Mouse (Mus musculus): ENCODE data around the gene Stk17b.
A peak's percentile ranks its signal among the peaks of the same experiment; 100 is the strongest.
"Not testable (repeated sequence)": the region's sequence is repeated elsewhere in the genome, so short reads cannot be mapped to it uniquely, and the experiment has no call there.

The Stk17b gene

GRCm38 (mm10) chr1:53782079-53782478 is 2.9 kb downstream of the Stk17b start:
- DNase-seq (ENCODE audit: low spot score), result no peak

- DNase-seq (ENCODE audit: low spot score), result no peak
Measured at GRCm38 (mm10) chr1:53781311-53781710, 3.7 kb downstream of the Stk17b start.

- DNase-seq (ENCODE audit: low spot score), result no peak
Measured at GRCm38 (mm10) chr1:53776176-53776905, 8.7 kb downstream of the Stk17b start.

GRCm38 (mm10) chr1:53775545-53775944 is 9.5 kb downstream of the Stk17b start:
- DNase-seq (ENCODE audit: low spot score), result no peak

GRCm38 (mm10) chr1:53775036-53775435 is 10.0 kb downstream of the Stk17b start:
- no peak for DNase-seq (ENCODE audit: low spot score)

GRCm38 (mm10) chr1:53774571-53774970 is 10.5 kb downstream of the Stk17b start:
- no peak for DNase-seq (ENCODE audit: low spot score)

GRCm38 (mm10) chr1:53773994-53774393 is 11.0 kb downstream of the Stk17b start:
- DNase-seq (ENCODE audit: low spot score), result peak; percentile 47

- DNase-seq (ENCODE audit: low spot score), result no peak
Measured at GRCm38 (mm10) chr1:53772967-53773366, 12.1 kb downstream of the Stk17b start.

- DNase-seq (ENCODE audit: low spot score), result no peak
Measured at GRCm38 (mm10) chr1:53771476-53771875, 13.5 kb downstream of the Stk17b start.

- DNase-seq (ENCODE audit: low spot score), result no peak
Measured at GRCm38 (mm10) chr1:53766112-53766511, 18.9 kb downstream of the Stk17b start.

- no peak for DNase-seq (ENCODE audit: low spot score)
Measured at GRCm38 (mm10) chr1:53757316-53757715, 27.7 kb downstream of the Stk17b start.

- peak; percentile 73 for DNase-seq (ENCODE audit: low spot score)
Measured at GRCm38 (mm10) chr1:53753501-53753900, 31.5 kb downstream of the Stk17b start.

- DNase-seq (ENCODE audit: low spot score), result no peak
Measured at GRCm38 (mm10) chr1:53751144-53751543, 33.9 kb downstream of the Stk17b start.

- not testable (repeated sequence) for DNase-seq (ENCODE audit: low spot score)
Measured at GRCm38 (mm10) chr1:53750697-53751096, 34.3 kb downstream of the Stk17b start.

- DNase-seq (ENCODE audit: low spot score), result not testable (repeated sequence)
Measured at GRCm38 (mm10) chr1:53749881-53750385, 35.1 kb downstream of the Stk17b start.

- DNase-seq (ENCODE audit: low spot score), result no peak
Measured at GRCm38 (mm10) chr1:53748571-53748970, 36.5 kb downstream of the Stk17b start.

GRCm38 (mm10) chr1:53746001-53746400 is 39.0 kb downstream of the Stk17b start:
- no peak for DNase-seq (ENCODE audit: low spot score)

- DNase-seq (ENCODE audit: low spot score), result peak; percentile 71
Measured at GRCm38 (mm10) chr1:53741742-53742458, 43.1 kb downstream of the Stk17b start.

- no peak for DNase-seq (ENCODE audit: low spot score)
Measured at GRCm38 (mm10) chr1:53740777-53741336, 44.2 kb downstream of the Stk17b start.

GRCm38 (mm10) chr1:53740077-53740776 is 44.8 kb downstream of the Stk17b start:
- DNase-seq (ENCODE audit: low spot score), result not testable (repeated sequence)

GRCm38 (mm10) chr1:53736583-53736982 is 48.4 kb downstream of the Stk17b start:
- no peak for DNase-seq (ENCODE audit: low spot score)

Data from adipocyte (in vitro differentiated cells).